Mouse (Mus musculus): Measurements from ENCODE around the gene Rpia. TPM values are rescaled to one million over a fixed set of nuclear protein-coding genes. Genes with fewer than 3 reads are reported as not detected.

Rpia gene
- polyA plus RNA-seq, 1 experiment from 2014 or later: 13.7 TPM

DNA sequence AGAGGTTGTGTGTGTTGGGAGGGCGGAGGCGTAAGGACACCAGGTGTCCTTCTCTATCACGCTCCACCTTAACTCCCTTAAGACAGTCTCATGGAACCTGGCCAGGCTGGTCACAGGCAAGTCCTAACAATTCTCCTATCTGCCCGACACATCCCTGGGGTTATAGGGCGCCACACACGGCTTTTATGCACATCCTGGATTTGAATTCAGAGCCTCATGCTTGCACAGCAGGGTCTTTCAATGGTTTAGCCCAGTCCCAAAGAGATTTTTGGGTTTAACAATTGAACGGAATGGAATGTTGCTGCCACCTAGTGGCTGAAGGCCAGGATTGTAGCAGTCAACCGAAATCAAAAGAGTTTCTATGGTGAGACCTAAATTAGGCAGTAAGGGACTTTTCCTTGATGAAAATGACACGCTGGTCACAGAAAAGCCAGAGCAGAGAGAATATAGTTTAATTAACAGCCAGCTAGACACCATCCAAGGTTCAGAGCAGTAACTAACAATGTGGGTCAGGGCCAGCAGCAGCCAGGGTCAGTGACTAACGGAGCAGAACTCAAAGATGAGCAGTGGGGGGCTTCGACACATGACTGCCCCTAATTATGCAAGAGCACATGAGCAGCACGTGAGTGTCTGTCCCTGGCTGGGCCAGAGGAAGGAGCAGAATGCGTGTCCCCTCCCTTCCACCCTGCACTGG is 13.9 kb upstream of the Rpia start:
- ATAC-seq (peak; percentile 72), DNase-seq (ENCODE audit: low read depth, low spot score) (no peak)
- ChIA-PET CTCF (interaction anchor here (0.7 to 5.2 kb wide), 3 partner anchors 9 to 75 kb away, joined by 3 to 39 read pairs (median 4); no protein-coding TSS in a partner anchor), POLR2A (no interaction called here)
- peaks cover 6% of the 10 kb centered on the region for H3K27me3 ChIP-seq
- peak; percentile 90 for TF ChIP-seq CTCF (IDR thresholded peaks at IDR 0.05)
- in situ Hi-C loops (cut with MboI; ENCODE audit: low pct_unique_long_range_greater_than_20kb): loop anchor here (10.0 to 25.0 kb wide), 2 partner anchors 606 to 999 kb away; no protein-coding TSS in a partner anchor

DNA sequence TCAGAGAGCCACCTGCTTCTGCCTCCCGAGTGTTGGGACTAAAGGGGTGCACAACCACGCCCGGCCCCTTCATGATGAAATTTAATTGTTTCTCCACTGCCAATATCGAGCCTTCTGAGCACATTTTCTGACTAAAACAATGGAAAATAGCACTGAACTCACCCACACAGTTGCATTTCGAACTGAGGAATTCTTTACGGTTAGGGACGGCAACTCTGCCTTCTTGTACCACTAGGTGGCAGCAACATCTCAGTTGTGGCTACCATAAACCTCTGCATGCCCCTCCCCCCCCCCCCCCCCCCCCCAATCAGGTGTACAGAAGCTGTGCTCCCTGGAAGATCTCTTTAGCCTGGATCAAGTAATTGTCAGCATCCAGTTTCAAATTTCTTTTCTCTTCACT is 13.2 kb upstream of the Rpia start:
- POLR2A ChIA-PET: no interaction called here
- peaks cover 8% of the 10 kb centered on the region for H3K27me3 ChIP-seq
- CTCF ChIA-PET: interaction anchor here (1.2 to 2.7 kb wide), 7 partner anchors 10 to 325 kb away, joined by 3 to 19 read pairs (median 5); partner anchors contain the start of gene Tex37
- DNase-seq (ENCODE audit: low read depth, low spot score) (no peak), ATAC-seq (no peak)
- in situ Hi-C loops (cut with MboI; ENCODE audit: low pct_unique_long_range_greater_than_20kb): loop anchor here (10.0 to 25.0 kb wide), 2 partner anchors 607 to 1000 kb away; no protein-coding TSS in a partner anchor
- peak; percentile 57 for TF ChIP-seq CTCF (IDR thresholded peaks at IDR 0.05)

DNA sequence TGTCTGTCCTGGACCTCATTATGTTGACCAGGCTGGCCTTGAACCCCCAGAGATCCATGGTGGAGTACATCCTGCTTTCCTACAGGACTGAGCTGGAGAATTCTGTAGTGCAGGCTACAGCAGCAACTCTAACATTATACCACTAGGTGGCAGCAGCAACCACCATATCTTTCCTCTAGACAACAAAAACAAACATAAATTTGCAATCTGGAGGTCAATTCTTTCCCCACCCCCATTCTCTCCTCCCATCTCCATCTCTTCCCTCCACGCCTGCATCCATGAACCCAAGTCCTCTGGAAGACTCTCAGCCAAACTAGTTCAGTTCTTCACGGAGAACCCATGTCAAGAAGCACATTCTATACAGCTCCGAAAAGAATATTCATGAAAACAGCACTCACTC is 12.6 kb upstream of the Rpia start:
- peaks cover 8% of the 10 kb centered on the region for H3K27me3 ChIP-seq
- in situ Hi-C loops (cut with MboI; ENCODE audit: low pct_unique_long_range_greater_than_20kb): loop anchor here (5.0 to 25.0 kb wide), 5 partner anchors 118 to 1000 kb away; no protein-coding TSS in a partner anchor
- ATAC-seq (peak; percentile 36), DNase-seq (ENCODE audit: low read depth, low spot score) (no peak)
- ChIA-PET CTCF (interaction anchor here (0.8 to 2.7 kb wide), 13 partner anchors 9 to 326 kb away, joined by 3 to 19 read pairs (median 4); partner anchors contain the start of gene Tex37), POLR2A (no interaction called here)
- peak; percentile 90 for TF ChIP-seq CTCF (IDR thresholded peaks at IDR 0.05)

DNA sequence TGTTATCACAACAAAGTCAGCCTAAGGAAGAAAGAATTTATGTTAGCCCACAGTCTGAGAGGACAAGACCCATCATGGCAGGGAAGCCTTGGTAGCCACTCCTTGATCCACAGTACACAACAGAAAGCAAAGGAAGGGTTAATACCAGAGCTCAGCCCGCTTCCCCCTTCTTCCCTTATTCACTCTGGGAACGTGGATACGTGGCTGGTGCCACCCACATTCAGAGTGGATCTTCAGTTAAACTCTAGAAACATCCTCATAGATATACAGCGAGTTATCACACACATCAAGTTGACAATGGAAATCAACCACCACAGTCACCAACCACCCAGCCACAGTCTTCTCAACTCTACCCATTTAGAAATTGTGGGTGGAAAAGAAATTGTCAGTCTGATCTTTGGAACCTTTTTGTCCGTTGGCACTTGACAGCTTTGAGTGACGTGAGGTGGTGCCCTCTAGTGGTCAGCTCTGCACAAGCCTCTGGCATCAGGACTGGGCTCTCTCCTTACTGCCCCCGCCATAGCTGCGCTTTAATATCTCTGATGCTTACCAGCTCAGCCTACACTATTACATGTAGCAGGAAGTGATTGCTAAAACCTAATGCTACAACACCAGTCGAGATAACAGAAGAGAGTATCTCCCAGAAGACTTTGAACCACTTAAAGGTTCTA is 5.7 kb upstream of the Rpia start:
- no peak for DNase-seq (ENCODE audit: low read depth, low spot score)
- peak; percentile 78 for ATAC-seq
- ChIA-PET CTCF (interaction anchor here (0.6 to 2.0 kb wide), 10 partner anchors 10 to 316 kb away, joined by 3 to 11 read pairs (median 4); no protein-coding TSS in a partner anchor), POLR2A (no interaction called here)
- peaks cover 8% of the 10 kb centered on the region for H3K27me3 ChIP-seq
- TF ChIP-seq CTCF (IDR thresholded peaks at IDR 0.05): peak; percentile 91
- in situ Hi-C loops (cut with MboI; ENCODE audit: low pct_unique_long_range_greater_than_20kb): no loop called here

DNA sequence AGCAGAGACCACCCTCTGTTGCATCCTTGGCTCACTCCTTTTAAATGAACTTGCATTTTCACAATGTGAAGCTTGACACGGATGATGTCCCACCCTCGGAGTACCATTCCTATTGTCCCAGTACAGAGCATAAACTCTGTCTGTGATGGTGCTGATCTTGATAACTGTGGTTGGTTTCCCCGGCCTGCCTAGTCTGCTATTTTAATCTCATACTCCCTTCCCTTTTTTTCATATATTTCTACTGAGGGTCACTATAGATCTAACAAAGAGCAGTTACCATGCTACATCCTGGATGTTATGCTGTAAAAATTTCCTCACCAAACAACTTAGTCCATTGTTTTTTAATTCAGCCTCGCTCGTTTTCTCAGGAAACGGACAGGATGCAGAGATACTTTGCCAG is 4.9 kb upstream of the Rpia start:
- DNase-seq (ENCODE audit: low read depth, low spot score): no peak
- in situ Hi-C loops (cut with MboI; ENCODE audit: low pct_unique_long_range_greater_than_20kb): no loop called here
- POLR2A ChIA-PET: no interaction called here
- peaks cover 8% of the 10 kb centered on the region for H3K27me3 ChIP-seq
- CTCF ChIA-PET: interaction anchor here (0.7 to 2.0 kb wide), 7 partner anchors 9 to 317 kb away, joined by 3 to 11 read pairs (median 4); no protein-coding TSS in a partner anchor
- no peak for TF ChIP-seq CTCF (IDR thresholded peaks at IDR 0.05)
- ATAC-seq: no peak

DNA sequence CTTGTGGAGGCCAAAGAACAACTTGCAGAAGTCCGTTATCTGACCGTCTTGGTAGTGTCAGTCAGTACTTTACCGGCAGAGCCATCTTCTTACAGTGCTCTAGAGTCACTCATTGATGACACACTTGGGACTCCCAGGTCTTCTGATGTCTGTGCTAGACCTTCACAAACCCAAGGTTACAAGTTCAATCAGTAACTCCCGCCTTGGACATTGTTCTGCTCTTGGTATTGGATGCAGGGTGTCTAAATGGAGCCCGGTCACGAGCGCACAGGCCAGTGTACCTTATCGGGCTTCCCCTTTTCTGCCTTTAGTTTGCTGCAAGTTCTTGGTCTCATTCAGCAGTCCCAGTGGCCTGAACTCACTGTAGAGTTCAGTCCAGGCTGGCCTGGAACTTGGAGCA is 612 bp upstream of the Rpia start:
- in situ Hi-C loops (cut with MboI; ENCODE audit: low pct_unique_long_range_greater_than_20kb): no loop called here
- POLR2A ChIA-PET: no interaction called here
- CTCF ChIA-PET: no interaction called here
- DNase-seq (ENCODE audit: low read depth, low spot score): no peak
- no peak for ATAC-seq
- no peak for TF ChIP-seq CTCF (IDR thresholded peaks at IDR 0.05)
- no peaks in the 10 kb centered on the region for H3K27me3 ChIP-seq

DNA sequence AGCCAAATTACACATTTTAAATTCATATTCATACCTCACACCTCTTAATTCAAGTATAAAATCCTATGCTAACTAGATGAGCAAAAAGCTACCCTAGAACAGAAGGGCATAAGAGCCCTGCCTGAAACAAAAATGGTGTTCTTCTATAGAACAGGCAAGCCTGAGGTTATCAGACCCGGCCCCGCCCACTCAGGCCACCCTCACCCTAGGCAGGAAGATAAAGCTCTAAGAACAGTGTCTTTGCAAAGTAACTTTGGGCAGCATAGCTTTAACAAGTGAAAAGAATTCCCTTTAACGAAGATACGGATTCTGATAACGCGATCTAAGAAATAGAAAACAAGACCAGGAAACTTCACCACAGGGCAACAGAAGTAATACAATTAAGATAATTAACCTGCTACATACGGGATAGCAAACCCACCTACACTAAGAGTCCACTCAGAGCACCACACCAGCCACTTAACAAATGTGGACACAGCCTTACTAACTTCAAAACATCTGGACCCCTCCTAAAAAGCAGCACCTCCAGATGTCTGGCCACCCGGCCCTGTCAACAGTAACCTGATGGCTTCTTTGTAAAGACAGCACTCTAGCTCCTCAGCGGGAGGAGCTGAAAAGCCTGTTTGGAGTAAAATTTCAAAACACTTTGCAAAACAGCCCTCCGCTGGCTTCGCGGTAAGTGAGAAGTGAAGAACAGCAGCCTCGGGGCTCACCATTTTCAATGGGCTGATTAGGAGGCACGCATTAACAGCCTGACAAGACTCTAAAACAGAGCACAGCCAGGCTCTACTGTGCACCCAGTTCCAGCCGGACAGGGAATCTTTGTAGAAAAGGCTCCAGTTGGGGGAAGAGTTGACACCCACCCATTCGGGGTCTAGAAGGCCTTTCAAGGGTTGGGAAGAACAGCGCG is 925 bp downstream of the Rpia start:
- in situ Hi-C loops (cut with MboI; ENCODE audit: low pct_unique_long_range_greater_than_20kb): no loop called here
- ChIA-PET CTCF (interaction anchor here (1.0 to 1.5 kb wide), 3 partner anchors 13 to 22 kb away, joined by 3 to 7 read pairs (median 3); no protein-coding TSS in a partner anchor), POLR2A (interaction anchor here (0.8 kb wide), 1 partner anchor 14 kb away, joined by 4 read pairs; no protein-coding TSS in a partner anchor)
- no peak for TF ChIP-seq CTCF (IDR thresholded peaks at IDR 0.05)
- H3K27me3 ChIP-seq: no peaks in the 10 kb centered on the region
- peak; percentile 22 for ATAC-seq
- no peak for DNase-seq (ENCODE audit: low read depth, low spot score)

DNA sequence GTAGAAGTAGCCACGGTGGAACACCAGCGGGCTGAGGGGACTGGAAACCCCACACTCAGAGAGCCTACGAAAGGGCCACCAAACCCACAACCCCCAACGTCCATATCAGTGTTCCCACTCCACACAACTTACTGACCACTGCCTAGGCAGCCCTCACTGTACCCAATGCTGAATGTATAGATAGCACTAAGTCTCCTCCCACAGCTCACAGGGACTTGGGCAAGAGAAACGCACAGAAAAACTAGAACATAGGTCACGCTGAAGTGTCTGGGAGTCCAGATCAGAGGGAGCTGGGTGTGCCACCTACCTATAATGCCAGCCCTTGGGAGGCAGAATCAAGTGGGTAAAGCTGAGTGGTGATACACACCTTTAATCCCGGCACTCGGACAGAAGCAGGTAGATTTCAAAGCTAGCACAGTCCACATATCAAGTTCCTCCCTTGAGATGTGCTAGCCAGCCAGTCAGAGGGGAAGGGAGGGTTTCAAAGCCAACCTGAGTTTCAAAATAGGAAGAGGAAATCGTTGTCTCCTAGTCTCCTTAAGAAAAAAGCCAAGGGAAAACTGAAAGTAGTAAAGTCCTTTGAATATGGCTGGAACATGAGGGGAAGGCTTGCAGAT is 1.9 kb downstream of the Rpia start:
- DNase-seq (ENCODE audit: low read depth, low spot score): no peak
- CTCF ChIA-PET: no interaction called here

DNA sequence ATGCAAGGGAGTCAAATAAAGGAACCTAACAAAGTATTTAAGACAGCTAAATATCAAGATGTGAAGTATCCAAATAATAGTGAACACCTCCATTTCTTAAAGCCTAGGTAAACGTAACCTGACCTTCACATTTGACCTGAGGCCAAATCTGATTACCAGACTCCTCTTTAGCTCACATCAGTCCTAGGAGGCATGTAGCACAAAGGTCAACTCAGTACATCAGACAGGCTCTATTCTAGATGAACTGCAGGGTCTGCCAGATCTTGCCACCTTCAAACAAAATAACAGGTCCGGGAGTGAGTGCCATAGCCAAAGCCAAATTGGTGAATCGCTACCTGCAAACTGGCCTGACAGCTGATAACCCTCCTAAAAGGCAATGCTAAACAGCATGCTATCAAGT is 2.9 kb downstream of the Rpia start:
- no peak for TF ChIP-seq CTCF (IDR thresholded peaks at IDR 0.05)
- POLR2A ChIA-PET: no interaction called here
- ATAC-seq: no peak

More for the DNA sequence above, 1.9 kb downstream of the Rpia start:
- POLR2A ChIA-PET: interaction anchor here (0.8 kb wide), 1 partner anchor 13 kb away, joined by 4 read pairs; no protein-coding TSS in a partner anchor
- in situ Hi-C loops (cut with MboI; ENCODE audit: low pct_unique_long_range_greater_than_20kb): no loop called here
- no peaks in the 10 kb centered on the region for H3K27me3 ChIP-seq
- no peak for ATAC-seq
- TF ChIP-seq CTCF (IDR thresholded peaks at IDR 0.05): no peak

More for the DNA sequence above, 2.9 kb downstream of the Rpia start:
- no peaks in the 10 kb centered on the region for H3K27me3 ChIP-seq
- CTCF ChIA-PET: interaction anchor here (1.3 kb wide), 1 partner anchor 20 kb away, joined by 6 read pairs; no protein-coding TSS in a partner anchor
- DNase-seq (ENCODE audit: low read depth, low spot score): no peak
- in situ Hi-C loops (cut with MboI; ENCODE audit: low pct_unique_long_range_greater_than_20kb): no loop called here
